Mouse (Mus musculus) intestine, embryonic 14.5 days (tissue): ENCODE data around the gene Fam45a. TPM values are rescaled to one million over a fixed set of nuclear protein-coding genes. Genes with fewer than 3 reads are reported as not detected.

ENCODE experiments used
- ATAC-seq: fragments of 200-750 bp; cut with Nextera tagmentation; replicated peaks from 2 replicates; pipeline ENCODE4 v1.8.0; 2017; ENCODE audit warnings: low read depth, moderate number of reproducible peaks, moderate TSS enrichment, moderate library complexity; ENCODE audit not compliant: low FRiP score, low TSS enrichment
- DNase-seq: peaks from one replicate; pipeline ENCODE4 v3.0.0-alpha.2; 2018; ENCODE audit warnings: low spot score
- H3K27ac ChIP-seq: fragments of 300-500 bp; sonication (generic); 2 replicates; pipeline ENCODE4 v1.5.1; 2014; ENCODE audit warnings: low read depth, mild to moderate bottlenecking, control low read depth
- H3K27me3 ChIP-seq: fragments of 300-500 bp; sonication (generic); replicated peaks from 2 replicates; pipeline ENCODE4 v1.6.1; 2014; ENCODE audit warnings: low read length, control low read depth; ENCODE audit not compliant: control insufficient read depth, insufficient read depth
- H3K36me3 ChIP-seq: fragments of 300-500 bp; sonication (generic); 2 replicates; pipeline ENCODE4 v1.6.1; 2014; ENCODE audit warnings: low read length, control low read depth; ENCODE audit not compliant: control insufficient read depth, insufficient read depth
- H3K4me1 ChIP-seq: fragments of 300-500 bp; sonication (generic); replicated peaks from 2 replicates; pipeline ENCODE4 v1.6.1; 2014; ENCODE audit warnings: low read length, control low read depth, mixed read lengths; ENCODE audit not compliant: control insufficient read depth, insufficient read depth
- H3K4me2 ChIP-seq: fragments of 300-500 bp; sonication (generic); 2 replicates; pipeline ENCODE4 v1.6.1; 2014; ENCODE audit warnings: low read length
- H3K4me3 ChIP-seq: fragments of 300-500 bp; sonication (generic); 2 replicates; pipeline ENCODE4 v1.5.1; 2014; ENCODE audit warnings: low read depth, low read length, control low read depth, mixed read lengths
- H3K9ac ChIP-seq: fragments of 300-500 bp; sonication (generic); 2 replicates; pipeline ENCODE4 v1.6.1; 2014; ENCODE audit warnings: mild to moderate bottlenecking, low read length
- H3K9me3 ChIP-seq: fragments of 300-500 bp; sonication (generic); 2 replicates; pipeline ENCODE4 v1.6.1; 2016; ENCODE audit warnings: low read length, control low read depth; ENCODE audit not compliant: control insufficient read depth
- WGBS: fragments of 180-500 bp; shearing (Covaris S2); extraction: QIAGEN DNeasy Blood & Tissue Kit; methylation state at CpG from one replicate; pipeline ENCODE4 v1.1.7; 2014; 5-methylcytosine and 5-hydroxymethylcytosine counted together
- microRNA-seq: library from miRNA; unstranded; fragments of <30 nt; microRNA quantifications from one replicate; pipeline ENCODE4, GENCODE M21; 2016
- polyA plus RNA-seq: library from polyadenylated mRNA; unstranded; fragments of >200 nt; fragmentation: Nextera tagmentation; extraction: Ambion mirVana; gene quantifications from 2 replicates; pipeline ENCODE4 v1.2.1, GENCODE M21; 2014

Fam45a gene
- polyA plus RNA-seq, 1 experiment from 2014 or later = 29.8 TPM

- Histone ChIP-seq H3K27me3 (no peaks in the 10 kb centered on the region), H3K9me3 (no peaks in the 10 kb centered on the region), H3K4me2 (no peak overlapping the region), H3K27ac (no peak overlapping the region), H3K9ac (no peak overlapping the region), H3K36me3 (peaks cover 60% of the 10 kb centered on the region), H3K4me3 (no peak overlapping the region), H3K4me1 (peaks cover 12% of the 10 kb centered on the region)
- ATAC-seq (no peak), DNase-seq (no peak)
- 96% methylated on average over 1 of the region's 1 CpGs for WGBS
Measured at GRCm38 (mm10) chr19:60870489-60870888, 59.1 kb downstream of the Fam45a start.

- ATAC-seq (no peak), DNase-seq (no peak)
- H3K4me3 ChIP-seq = no peak overlapping the region
- H3K27ac ChIP-seq = no peak overlapping the region
- H3K27me3 ChIP-seq = no peaks in the 10 kb centered on the region
- no peak overlapping the region for H3K4me2 ChIP-seq
- 90% methylated on average over 5 of the region's 5 CpGs for WGBS
- H3K4me1 ChIP-seq = peaks cover 12% of the 10 kb centered on the region
- no peaks in the 10 kb centered on the region for H3K9me3 ChIP-seq
- no peak overlapping the region for H3K9ac ChIP-seq
- peaks cover 54% of the 10 kb centered on the region for H3K36me3 ChIP-seq
Measured at GRCm38 (mm10) chr19:60871366-60871765, 60.0 kb downstream of the Fam45a start.

- ATAC-seq = no peak
- no peaks in the 10 kb centered on the region for H3K9me3 ChIP-seq
- H3K9ac ChIP-seq = no peak overlapping the region
- H3K4me1 ChIP-seq = peaks cover 12% of the 10 kb centered on the region
- WGBS = 86% methylated on average over 1 of the region's 1 CpGs
- H3K27me3 ChIP-seq = no peaks in the 10 kb centered on the region
- no peak overlapping the region for H3K4me3 ChIP-seq
- no peak for DNase-seq
- no peak overlapping the region for H3K4me2 ChIP-seq
- peaks cover 45% of the 10 kb centered on the region for H3K36me3 ChIP-seq
- no peak overlapping the region for H3K27ac ChIP-seq
Measured at GRCm38 (mm10) chr19:60872272-60872671, 60.9 kb downstream of the Fam45a start.

- Histone ChIP-seq H3K27me3 (no peaks in the 10 kb centered on the region), H3K27ac (no peak overlapping the region), H3K4me3 (peak overlapping the region; percentile 58), H3K4me1 (peaks cover 12% of the 10 kb centered on the region), H3K36me3 (peaks cover 36% of the 10 kb centered on the region), H3K9ac (no peak overlapping the region; the same call in 1 of the 2 replicates), H3K4me2 (peak overlapping the region; percentile 50), H3K9me3 (no peaks in the 10 kb centered on the region)
- ATAC-seq = 0 out of 2 replicates have a peak, but pooled peaks have one; percentile 6
- WGBS = 13% methylated on average over 4 of the region's 4 CpGs
- peak; percentile 58 for DNase-seq
Measured at GRCm38 (mm10) chr19:60873501-60873900, 62.1 kb downstream of the Fam45a start.

- Histone ChIP-seq H3K4me1 (peaks cover 12% of the 10 kb centered on the region), H3K9me3 (no peaks in the 10 kb centered on the region), H3K27me3 (no peaks in the 10 kb centered on the region), H3K4me3 (peak within 1 kb of the TSS; percentile 58), H3K27ac (peak within 1 kb of the TSS; percentile 73), H3K4me2 (peak within 1 kb of the TSS; percentile 50), H3K36me3 (peaks cover 30% of the 10 kb centered on the region), H3K9ac (peak within 1 kb of the TSS; percentile 50)
- ATAC-seq (peak; percentile 99), DNase-seq (peak; percentile 96)
- under 1% methylated on average over 28 of the region's 28 CpGs for WGBS
Measured at GRCm38 (mm10) chr19:60874064-60874694, 62.8 kb downstream of the Fam45a start, which contains the start of gene Prdx3. Prdx3 (minus strand) TSS chr19:60874556.

- Histone ChIP-seq H3K4me3 (no peak overlapping the region), H3K27me3 (no peaks in the 10 kb centered on the region), H3K27ac (no peak overlapping the region), H3K9ac (no peak overlapping the region), H3K36me3 (no peaks in the 10 kb centered on the region), H3K4me2 (no peak overlapping the region), H3K9me3 (no peaks in the 10 kb centered on the region), H3K4me1 (no peaks in the 10 kb centered on the region)
- WGBS = 15% methylated on average over 3 of the region's 3 CpGs
- no peak for DNase-seq
- ATAC-seq = 0 out of 2 replicates have a peak, but pooled peaks have one; percentile 23
Measured at GRCm38 (mm10) chr19:60883129-60883528, 71.7 kb downstream of the Fam45a start.

Small RNA genes lying within 50 kb of the gene (microRNA-seq; reads per million reads assigned to microRNA genes)
- not detected for gene mmu-mir-3084-1

Other genes starting within 250 kb of the Fam45a start
- 23.9 and 25.3 TPM in 2 replicates for gene Cacul1, start 230.6 kb upstream of the Fam45a start, polyA plus RNA-seq
- 1.2 and 1.5 TPM in 2 replicates for gene Nanos1, start 55.6 kb upstream of the Fam45a start, polyA plus RNA-seq
- 168 and 181 TPM in 2 replicates for gene Eif3a, start 20.9 kb upstream of the Fam45a start, polyA plus RNA-seq
- gene Sfxn4, start 49.9 kb downstream of the Fam45a start, polyA plus RNA-seq = 5.3 and 6.9 TPM in 2 replicates
- gene Prdx3, start 63.0 kb downstream of the Fam45a start, polyA plus RNA-seq = 136 and 138 TPM in 2 replicates
- gene Grk5, start 78.2 kb downstream of the Fam45a start, polyA plus RNA-seq = 2.1 and 3.2 TPM in 2 replicates